Mouse (Mus musculus) CH12.LX (cell line): ENCODE results near the gene Pwwp2b. TPM values are rescaled to one million over a fixed set of nuclear protein-coding genes. Genes with fewer than 3 reads are reported as not detected.

Experiments used
- DNase-seq: peaks from one replicate; pipeline ENCODE4 v3.0.0-alpha.2; 2013; ENCODE audit errors: extremely low read depth
- H3K27ac ChIP-seq: 2 replicates; pipeline ENCODE4 v1.5.1; 2012; ENCODE audit warnings: low read depth, mild to moderate bottlenecking, control low read depth, moderate library complexity; ENCODE audit not compliant: insufficient read depth
- H3K27me3 ChIP-seq: replicated peaks from 2 replicates; pipeline ENCODE3; 2012; ENCODE audit warnings: inconsistent platforms
- H3K36me3 ChIP-seq, 2 experiments: replicated peaks in 1 of 2; 2 replicates each; pipeline versions ENCODE3 to v1.6.1; 2012; ENCODE audit warnings: inconsistent platforms in 1 of 2, low read length in 1 of 2, mild to moderate bottlenecking in 1 of 2, mixed read lengths in 1 of 2, moderate library complexity in 1 of 2; ENCODE audit not compliant: control insufficient read depth in 1 of 2, insufficient read depth in 1 of 2
- H3K4me1 ChIP-seq, 2 experiments: 2 replicates each; pipeline ENCODE4 v1.6.1; 2012; ENCODE audit warnings: inconsistent platforms in 1 of 2, moderate library complexity in 1 of 2; ENCODE audit not compliant: insufficient read depth in 2 of 2, control insufficient read depth in 1 of 2
- H3K4me2 ChIP-seq: 2 replicates; pipeline ENCODE4 v1.6.1; 2012; ENCODE audit warnings: low read depth, mild to moderate bottlenecking, control low read depth; ENCODE audit not compliant: poor library complexity, insufficient read depth, severe bottlenecking
- H3K4me3 ChIP-seq, 3 experiments: fragments of 150-350 bp in 1 of 3; sonication (generic) in 1 of 3; replicated peaks in 1 of 3; 2 replicates each; pipeline versions ENCODE3 to v1.5.1; 2011 to 2012; ENCODE audit warnings: low read depth in 2 of 3, low read length in 2 of 3, mild to moderate bottlenecking in 2 of 3, moderate library complexity in 2 of 3, control low read depth in 1 of 3, improper control_type of control experiment in 1 of 3, inconsistent platforms in 1 of 3, mixed read lengths in 1 of 3; ENCODE audit not compliant: poor library complexity in 1 of 3
- H3K79me2 ChIP-seq: replicated peaks from 2 replicates; pipeline ENCODE4 v1.6.1; 2012; ENCODE audit warnings: mild to moderate bottlenecking, moderate library complexity; ENCODE audit not compliant: control insufficient read depth, poor library complexity, insufficient read depth, severe bottlenecking; ENCODE audit errors: extremely low read depth
- H3K9ac ChIP-seq: 2 replicates; pipeline ENCODE4 v1.6.1; 2012; ENCODE audit warnings: low read depth, mild to moderate bottlenecking, control low read depth, moderate library complexity; ENCODE audit not compliant: insufficient read depth
- H3K9me3 ChIP-seq: replicated peaks from 2 replicates; pipeline ENCODE3; 2012; ENCODE audit warnings: low read length, inconsistent platforms, mixed read lengths
- BHLHE40 ChIP-seq: IDR thresholded peaks from 2 replicates; pipeline ENCODE4 v1.6.1; 2011; ENCODE audit warnings: mild to moderate bottlenecking, low read depth, low read length, improper control_type of control experiment
- CHD1 ChIP-seq: IDR thresholded peaks from 2 replicates; pipeline ENCODE4 v1.6.1; 2012; ENCODE audit warnings: low read depth, low read length, improper control_type of control experiment, inconsistent platforms
- CHD2 ChIP-seq: IDR thresholded peaks from 2 replicates; pipeline ENCODE4 v1.6.1; 2011; ENCODE audit warnings: low read length, improper control_type of control experiment
- CTCF ChIP-seq, 2 experiments: IDR thresholded peaks in 1 of 2; conservative IDR thresholded peaks in 1 of 2; 2 replicates each; pipeline ENCODE4 v1.5.1; 2011 to 2012; ENCODE audit warnings: low read depth in 2 of 2, low read length in 2 of 2, improper control_type of control experiment in 1 of 2, inconsistent platforms in 1 of 2, mild to moderate bottlenecking in 1 of 2, moderate library complexity in 1 of 2
- ELF1 ChIP-seq: IDR thresholded peaks from 2 replicates; pipeline ENCODE4 v1.6.1; 2014; ENCODE audit warnings: low read depth, mild to moderate bottlenecking, inconsistent platforms, low read length, improper control_type of control experiment
- EP300 ChIP-seq: IDR thresholded peaks from 2 replicates; pipeline ENCODE4 v1.6.1; 2011; ENCODE audit warnings: low read length, improper control_type of control experiment
- HCFC1 ChIP-seq: IDR thresholded peaks from 2 replicates; pipeline ENCODE4 v1.6.1; 2012; ENCODE audit warnings: low read depth, mild to moderate bottlenecking, inconsistent platforms, low read length, improper control_type of control experiment
- IRF4 ChIP-seq: IDR thresholded peaks from 2 replicates; pipeline ENCODE4 v1.6.1; 2014; ENCODE audit warnings: low read depth, mild to moderate bottlenecking, inconsistent platforms, low read length, improper control_type of control experiment
- JUN ChIP-seq: IDR thresholded peaks from 2 replicates; pipeline ENCODE4 v1.6.1; 2011; ENCODE audit warnings: low read depth, mild to moderate bottlenecking, low read length, improper control_type of control experiment, moderate library complexity; ENCODE audit not compliant: insufficient read depth
- JUND ChIP-seq: conservative IDR thresholded peaks from 2 replicates; pipeline ENCODE4 v1.6.1; 2011; ENCODE audit warnings: low read depth, low read length, improper control_type of control experiment
- KAT2A ChIP-seq: IDR thresholded peaks from 2 replicates; pipeline ENCODE4 v1.6.1; 2012; ENCODE audit warnings: low read length, improper control_type of control experiment, inconsistent platforms; ENCODE audit not compliant: insufficient replicate concordance
- MAFK ChIP-seq: IDR thresholded peaks from 2 replicates; pipeline ENCODE4 v1.6.1; 2011; ENCODE audit warnings: low read length, improper control_type of control experiment; ENCODE audit not compliant: insufficient replicate concordance
- MAX ChIP-seq: IDR thresholded peaks from 2 replicates; pipeline ENCODE4 v1.6.1; 2011; ENCODE audit warnings: low read length, improper control_type of control experiment
- MAZ ChIP-seq: IDR thresholded peaks from 2 replicates; pipeline ENCODE4 v1.6.1; 2012; ENCODE audit warnings: low read depth, mild to moderate bottlenecking, inconsistent platforms, low read length, improper control_type of control experiment, moderate library complexity
- MEF2A ChIP-seq: IDR thresholded peaks from 2 replicates; pipeline ENCODE4 v1.6.1; 2014; ENCODE audit warnings: low read depth, mild to moderate bottlenecking, inconsistent platforms, low read length, improper control_type of control experiment, borderline replicate concordance
- MXI1 ChIP-seq: IDR thresholded peaks from 2 replicates; pipeline ENCODE4 v1.6.1; 2011; ENCODE audit warnings: mild to moderate bottlenecking, low read depth, low read length, improper control_type of control experiment
- NELFE ChIP-seq: IDR thresholded peaks from 2 replicates; pipeline ENCODE4 v1.6.1; 2011; ENCODE audit warnings: low read depth, low read length, improper control_type of control experiment
- NRF1 ChIP-seq: IDR thresholded peaks from 2 replicates; pipeline ENCODE4 v1.6.1; 2014; ENCODE audit warnings: low read depth, mild to moderate bottlenecking, inconsistent platforms, low read length, improper control_type of control experiment, moderate library complexity
- PAX5 ChIP-seq: IDR thresholded peaks from 2 replicates; pipeline ENCODE4 v1.6.1; 2012; ENCODE audit warnings: low read length, inconsistent platforms, mixed read lengths
- POLR2A ChIP-seq: IDR thresholded peaks from 2 replicates; pipeline ENCODE4 v1.6.1; 2011; ENCODE audit warnings: low read depth, mild to moderate bottlenecking, improper control_type of control experiment, low read length
- POLR2AphosphoS2 ChIP-seq: IDR thresholded peaks from 2 replicates; pipeline ENCODE4 v1.6.1; 2011; ENCODE audit warnings: low read depth, low read length, improper control_type of control experiment
- RAD21 ChIP-seq: IDR thresholded peaks from 2 replicates; pipeline ENCODE4 v1.6.1; 2011; ENCODE audit warnings: low read depth, mild to moderate bottlenecking, low read length, improper control_type of control experiment, moderate library complexity
- SMC3 ChIP-seq: IDR thresholded peaks from 2 replicates; pipeline ENCODE4 v1.6.1; 2011; ENCODE audit warnings: low read depth, low read length, improper control_type of control experiment
- TCF12 ChIP-seq: IDR thresholded peaks from 2 replicates; pipeline ENCODE4 v1.6.1; 2014; ENCODE audit warnings: low read depth, mild to moderate bottlenecking, inconsistent platforms, low read length, improper control_type of control experiment
- UBTF ChIP-seq: IDR thresholded peaks from 2 replicates; pipeline ENCODE4 v1.6.1; 2012; ENCODE audit warnings: low read depth, mild to moderate bottlenecking, inconsistent platforms, low read length, improper control_type of control experiment, moderate library complexity
- USF2 ChIP-seq: conservative IDR thresholded peaks from 2 replicates; pipeline ENCODE4 v1.6.1; 2011; ENCODE audit warnings: low read depth, low read length, improper control_type of control experiment
- ZC3H11A ChIP-seq: IDR thresholded peaks from 2 replicates; pipeline ENCODE4 v1.6.1; 2012; ENCODE audit warnings: low read depth, mild to moderate bottlenecking, inconsistent platforms, low read length, improper control_type of control experiment
- ZKSCAN1 ChIP-seq: IDR thresholded peaks from 2 replicates; pipeline ENCODE4 v1.6.1; 2012; ENCODE audit warnings: low read depth, inconsistent platforms, low read length, improper control_type of control experiment, borderline replicate concordance
- ZMIZ1 ChIP-seq: IDR thresholded peaks from 2 replicates; pipeline ENCODE4 v1.6.1; 2012; ENCODE audit warnings: low read depth, mild to moderate bottlenecking, inconsistent platforms, low read length, improper control_type of control experiment
- dilution Hi-C: fragments of 300-500 bp; cut with MboI; formaldehyde crosslinking; loops from 2 replicates; pipeline ENCODE4 v1.14.3; 2020; ENCODE audit warnings: low sequenced_read_pairs; ENCODE audit not compliant: extremely low pct_unique_long_range_greater_than_20kb, extremely low pct_ligation_motif_present
- in situ Hi-C: fragments of 300-500 bp; cut with MboI; formaldehyde crosslinking; loops from 3 replicates; pipeline ENCODE4 v1.14.3; 2019; ENCODE audit warnings: low sequenced_read_pairs, low pct_ligation_motif_present, low pct_unique_long_range_greater_than_20kb, mixed read lengths
- polyA plus RNA-seq: library from polyadenylated mRNA; unstranded; fragments of >175 nt; gene quantifications from 2 replicates; pipeline ENCODE4 v1.2.1, GENCODE M21; 2012; ENCODE audit warnings: low read depth; ENCODE audit not compliant: insufficient read length
- total RNA-seq, 2 experiments: library from RNA; depleted of rRNA; stranded (reverse); fragments of 300-350 nt in 1 of 2; fragments of >200 nt in 1 of 2; gene quantifications; 2 replicates each; pipeline ENCODE4 v1.2.3; 2012 to 2014

The Pwwp2b gene
- total and polyA plus RNA-seq, 3 experiments: 0.08 TPM; not detected in 2

DNA sequence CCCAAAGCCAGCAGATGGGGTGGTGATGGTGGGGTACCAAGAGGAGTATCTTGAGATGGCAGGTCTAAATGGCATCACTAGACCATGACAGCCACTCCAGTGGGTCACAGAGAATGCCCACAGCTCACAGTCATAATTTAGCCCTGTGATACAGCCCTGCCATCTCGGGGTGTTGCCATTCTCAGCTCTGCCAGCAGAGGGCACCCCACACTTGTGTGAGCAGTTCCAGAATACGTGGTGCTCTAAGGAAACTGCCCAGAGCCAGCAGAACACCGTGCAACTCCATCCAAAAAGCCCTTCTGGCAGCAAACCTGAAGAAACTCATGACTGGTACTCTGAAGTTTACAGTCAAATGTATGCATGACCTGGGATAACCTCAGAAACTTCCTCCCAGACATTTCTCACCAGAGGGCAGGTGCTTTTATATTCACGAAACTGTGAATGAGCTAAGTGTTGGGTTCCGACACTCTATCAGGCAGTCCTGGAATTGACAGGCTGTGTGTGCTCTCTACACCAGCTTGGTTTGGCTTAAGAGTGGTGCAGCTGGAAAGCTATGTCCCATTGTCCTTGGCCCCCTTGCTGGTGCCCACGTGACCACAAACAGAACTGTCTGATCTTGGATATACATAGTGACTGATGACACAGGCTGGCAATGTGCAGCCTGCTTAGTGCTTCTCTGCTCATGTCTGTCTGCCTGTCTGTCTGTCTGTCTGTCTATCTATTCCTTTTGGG, 55.2 kb downstream of the Pwwp2b start:
- Histone ChIP-seq H3K4me1 (no peaks in the 10 kb centered on the region), H3K27ac (no peak overlapping the region), H3K27me3 (peaks cover 40% of the 10 kb centered on the region), H3K9me3 (no peaks in the 10 kb centered on the region), H3K79me2 (no peaks in the 10 kb centered on the region), H3K4me3 (no peak overlapping the region), H3K36me3 (no peaks in the 10 kb centered on the region), H3K9ac (no peak overlapping the region), H3K4me2 (peak overlapping the region; percentile 52; the same call in 1 of the 2 replicates)
- in situ Hi-C loops (loop anchor here (5.0 kb wide), 1 partner anchor 71 kb away; no protein-coding TSS in a partner anchor), dilution Hi-C loops (no loop called here)
- TF ChIP-seq RAD21 (peak; percentile 96), POLR2AphosphoS2 (no peak), MAFK (no peak), HCFC1 (no peak), TCF12 (no peak), IRF4 (no peak), UBTF (no peak), CHD1 (no peak), EP300 (no peak), CTCF (conservative IDR thresholded peaks at IDR 0.05 in 1 of 2, IDR thresholded peaks at IDR 0.05 in 1 of 2; ENCODE audit: low read depth in 2 of 2, low read length in 2 of 2) (peak; percentile 95 to 97), MEF2A (no peak), CHD2 (no peak), POLR2A (no peak), JUN (no peak), MXI1 (no peak), NELFE (no peak), KAT2A (no peak), USF2 (no peak), MAZ (no peak), SMC3 (peak; percentile 98), ZC3H11A (peak; percentile 83), BHLHE40 (no peak), PAX5 (no peak), JUND (no peak), NRF1 (no peak), MAX (no peak), ELF1 (no peak), ZMIZ1 (no peak), ZKSCAN1 (no peak)
- peak; percentile 66 for DNase-seq
